Mouse (Mus musculus) liver, postnatal 0 days (tissue): ENCODE results near the gene Ccdc80. TPM values are rescaled to one million over a fixed set of nuclear protein-coding genes. Genes with fewer than 3 reads are reported as not detected.

ENCODE experiments used
- ATAC-seq: fragments of 200-750 bp; cut with Nextera tagmentation; 2 replicates; pipeline ENCODE4 v1.8.0; 2017; ENCODE audit warnings: mild to moderate bottlenecking, moderate library complexity
- DNase-seq: peaks from one replicate; pipeline ENCODE4 v3.0.0-alpha.2; 2016
- H3K27ac ChIP-seq: fragments of 300-500 bp; sonication (generic); 2 replicates; pipeline ENCODE4 v1.5.1; 2014; ENCODE audit warnings: antibody characterized with exemption, moderate library complexity, mild to moderate bottlenecking, low read depth
- H3K27me3 ChIP-seq: fragments of 300-500 bp; sonication (generic); 2 replicates; pipeline ENCODE4 v1.6.1; 2014; ENCODE audit warnings: low read length, control low read depth, mixed read lengths; ENCODE audit not compliant: insufficient read depth
- H3K36me3 ChIP-seq: fragments of 300-500 bp; sonication (generic); replicated peaks from 2 replicates; pipeline ENCODE4 v1.6.1; 2014; ENCODE audit warnings: mild to moderate bottlenecking, control low read depth, low read length, moderate library complexity, mixed read lengths; ENCODE audit not compliant: insufficient read depth
- H3K4me1 ChIP-seq: fragments of 300-500 bp; sonication (generic); 2 replicates; pipeline ENCODE4 v1.6.1; 2014; ENCODE audit warnings: antibody characterized with exemption, mild to moderate bottlenecking, control low read depth; ENCODE audit not compliant: insufficient read depth
- H3K4me2 ChIP-seq: fragments of 300-500 bp; sonication (generic); 2 replicates; pipeline ENCODE4 v1.6.1; 2014; ENCODE audit warnings: low read depth, mild to moderate bottlenecking, low read length, moderate library complexity, mixed read lengths
- H3K4me3 ChIP-seq: fragments of 300-500 bp; sonication (generic); 2 replicates; pipeline ENCODE4 v1.5.1; 2014; ENCODE audit warnings: low read depth, low read length
- H3K9ac ChIP-seq: fragments of 300-500 bp; sonication (generic); replicated peaks from 2 replicates; pipeline ENCODE4 v1.6.1; 2014; ENCODE audit warnings: mild to moderate bottlenecking, moderate library complexity
- H3K9me3 ChIP-seq: fragments of 300-500 bp; sonication (generic); 2 replicates; pipeline ENCODE4 v1.6.1; 2016; ENCODE audit warnings: mild to moderate bottlenecking, control low read depth, low read length, mixed read lengths
- CTCF ChIP-seq: sonication (generic); IDR thresholded peaks from 2 replicates; pipeline ENCODE4 v1.5.1; 2016; ENCODE audit warnings: antibody characterized with exemption, low read depth
- EP300 ChIP-seq: IDR thresholded peaks from 2 replicates; pipeline ENCODE4 v1.6.1; 2016; ENCODE audit warnings: antibody characterized with exemption, low read depth, mild to moderate bottlenecking
- WGBS: fragments of 180-500 bp; shearing (Covaris S2); extraction: QIAGEN DNeasy Blood & Tissue Kit; methylation state at CpG from one replicate; pipeline ENCODE4 v1.1.7; 2014; ENCODE audit not compliant: insufficient replicate concordance; 5-methylcytosine and 5-hydroxymethylcytosine counted together
- polyA plus RNA-seq: library from polyadenylated mRNA; unstranded; fragments of >200 nt; fragmentation: Nextera tagmentation; extraction: Ambion mirVana; gene quantifications from 2 replicates; pipeline ENCODE4 v1.2.1, GENCODE M21; 2015

Gene Ccdc80
- polyA plus RNA-seq, 1 experiment from 2014 or later: 27.2 TPM

GRCm38 (mm10) chr16:45122571-45122970 is 29.4 kb downstream of the Ccdc80 start:
- H3K27ac ChIP-seq: no peak overlapping the region
- H3K9me3 ChIP-seq: no peaks in the 10 kb centered on the region
- H3K4me1 ChIP-seq: no peaks in the 10 kb centered on the region
- DNase-seq (no peak), ATAC-seq (no peak)
- no peaks in the 10 kb centered on the region for H3K36me3 ChIP-seq
- WGBS: 62% methylated on average over 5 of the region's 5 CpGs
- TF ChIP-seq EP300 (no peak), CTCF (peak; percentile 39; the same call in 1 of the 2 replicates)
- no peaks in the 10 kb centered on the region for H3K27me3 ChIP-seq
- no peak overlapping the region for H3K9ac ChIP-seq
- H3K4me3 ChIP-seq: no peak overlapping the region
- no peak overlapping the region for H3K4me2 ChIP-seq

GRCm38 (mm10) chr16:45124230-45125203 is 31.3 kb downstream of the Ccdc80 start:
- H3K4me1 ChIP-seq: no peaks in the 10 kb centered on the region
- WGBS: 66% methylated on average over 9 of the region's 9 CpGs
- no peaks in the 10 kb centered on the region for H3K9me3 ChIP-seq
- TF ChIP-seq EP300 (no peak), CTCF (no peak)
- H3K9ac ChIP-seq: no peak overlapping the region
- H3K36me3 ChIP-seq: no peaks in the 10 kb centered on the region
- ATAC-seq: no peak
- H3K27ac ChIP-seq: no peak overlapping the region
- no peaks in the 10 kb centered on the region for H3K27me3 ChIP-seq
- no peak for DNase-seq
- no peak overlapping the region for H3K4me2 ChIP-seq
- H3K4me3 ChIP-seq: no peak overlapping the region

DNA sequence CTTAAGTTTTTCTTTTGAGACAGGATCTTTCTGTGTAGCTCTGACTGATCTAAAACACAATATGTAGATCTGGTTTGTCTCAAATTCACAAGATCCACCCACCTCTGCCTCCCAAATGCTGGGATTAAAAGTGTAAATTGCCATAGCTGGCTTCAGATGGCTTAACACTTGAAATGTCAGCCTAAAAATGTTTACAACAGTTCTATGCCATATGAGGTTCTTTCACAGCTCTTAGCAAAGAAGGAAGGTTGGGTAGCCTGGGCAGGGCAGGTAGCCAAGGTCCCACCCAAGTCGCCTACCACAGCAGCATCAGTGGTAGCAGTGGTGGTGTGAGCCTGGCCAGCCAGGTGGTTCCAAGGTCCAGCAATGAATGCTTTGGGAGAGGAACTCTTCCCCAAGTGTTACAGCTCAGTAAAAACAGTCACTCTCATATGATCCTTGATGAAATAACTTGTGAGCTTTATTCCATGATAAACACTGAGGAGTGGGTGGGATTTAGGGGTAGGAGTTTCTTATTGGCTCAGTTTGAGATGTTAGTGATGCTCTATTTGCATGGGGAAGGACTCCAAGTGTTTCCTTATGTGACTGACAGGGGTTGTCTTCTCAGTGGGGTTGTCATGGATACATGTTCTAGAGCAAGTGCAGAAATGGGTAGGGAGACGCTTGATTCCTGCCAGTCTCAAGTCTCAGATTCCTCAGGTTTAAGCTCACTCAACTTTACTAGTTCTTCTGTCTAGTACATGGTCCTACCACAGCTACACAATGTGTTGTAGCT is 34.9 kb downstream of the Ccdc80 start:
- no peaks in the 10 kb centered on the region for H3K9me3 ChIP-seq
- H3K27ac ChIP-seq: no peak overlapping the region
- H3K4me3 ChIP-seq: no peak overlapping the region
- 80% methylated on average over 2 of the region's 2 CpGs for WGBS
- no peaks in the 10 kb centered on the region for H3K27me3 ChIP-seq
- ATAC-seq (no peak), DNase-seq (no peak)
- no peaks in the 10 kb centered on the region for H3K4me1 ChIP-seq
- TF ChIP-seq CTCF: no peak
- TF ChIP-seq EP300: no peak
- no peak overlapping the region for H3K9ac ChIP-seq
- no peaks in the 10 kb centered on the region for H3K36me3 ChIP-seq
- no peak overlapping the region for H3K4me2 ChIP-seq

GRCm38 (mm10) chr16:45141711-45142110 is 48.5 kb downstream of the Ccdc80 start:
- 88% methylated on average over 5 of the region's 5 CpGs for WGBS
- ATAC-seq (no peak), DNase-seq (no peak)
- no peaks in the 10 kb centered on the region for H3K4me1 ChIP-seq
- peaks cover 40% of the 10 kb centered on the region for H3K36me3 ChIP-seq
- H3K9me3 ChIP-seq: no peaks in the 10 kb centered on the region
- no peak overlapping the region for H3K27ac ChIP-seq
- no peak overlapping the region for H3K4me3 ChIP-seq
- H3K27me3 ChIP-seq: no peaks in the 10 kb centered on the region
- TF ChIP-seq EP300: no peak
- TF ChIP-seq CTCF: peak; percentile 25
- no peak overlapping the region for H3K4me2 ChIP-seq
- no peak overlapping the region for H3K9ac ChIP-seq

DNA sequence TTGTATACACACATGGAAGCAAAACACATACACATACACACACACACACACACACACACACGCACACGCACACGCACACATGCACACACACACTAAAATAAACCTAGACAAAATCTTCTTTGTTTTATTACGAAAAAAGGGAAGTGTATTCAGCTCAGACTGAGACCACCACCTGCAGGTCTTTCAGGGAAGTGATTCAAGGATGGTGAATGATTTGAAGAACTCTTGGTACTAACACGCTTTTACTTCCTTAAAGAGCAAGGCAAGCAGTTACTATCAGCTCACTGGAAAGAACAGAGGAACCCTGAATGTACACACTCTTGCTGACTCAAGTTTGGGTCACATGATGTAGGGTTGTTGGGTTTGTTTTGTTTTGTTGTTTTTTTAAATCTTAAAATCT is 49.4 kb downstream of the Ccdc80 start:
- H3K9ac ChIP-seq: no peak overlapping the region
- TF ChIP-seq CTCF: peak; percentile 54
- no peak for TF ChIP-seq EP300
- no peaks in the 10 kb centered on the region for H3K4me1 ChIP-seq
- H3K4me3 ChIP-seq: no peak overlapping the region
- ATAC-seq: peak; percentile 55; the same call in 1 of the 2 replicates
- H3K27ac ChIP-seq: no peak overlapping the region
- H3K36me3 ChIP-seq: peaks cover 45% of the 10 kb centered on the region
- no peaks in the 10 kb centered on the region for H3K9me3 ChIP-seq
- WGBS: 68% methylated on average over 5 of the region's 5 CpGs
- no peak for DNase-seq
- no peaks in the 10 kb centered on the region for H3K27me3 ChIP-seq
- no peak overlapping the region for H3K4me2 ChIP-seq

GRCm38 (mm10) chr16:45145119-45145518 is 51.9 kb downstream of the Ccdc80 start:
- peaks cover 45% of the 10 kb centered on the region for H3K36me3 ChIP-seq
- WGBS: 73% methylated on average over 6 of the region's 6 CpGs

More at GRCm38 (mm10) chr16:45145119-45145518, 51.9 kb downstream of the Ccdc80 start:
- Histone ChIP-seq H3K4me1 (no peaks in the 10 kb centered on the region), H3K27ac (peak overlapping the region; percentile 46), H3K4me3 (no peak overlapping the region), H3K27me3 (no peaks in the 10 kb centered on the region), H3K9me3 (no peaks in the 10 kb centered on the region), H3K4me2 (no peak overlapping the region), H3K9ac (no peak overlapping the region)
- ATAC-seq (no peak), DNase-seq (no peak)
- TF ChIP-seq EP300: no peak
- no peak for TF ChIP-seq CTCF
